Mouse (Mus musculus) megakaryocyte progenitor cell, adult 5-6 weeks (primary cell): ENCODE measurements around the gene Cdx2. TPM values are rescaled to one million over a fixed set of nuclear protein-coding genes. Genes with fewer than 3 reads are reported as not detected.

Experiments used
- ATAC-seq: replicated peaks from 2 replicates; pipeline ENCODE4 v1.8.0; 2016; ENCODE audit warnings: mild to moderate bottlenecking, moderate TSS enrichment, inconsistent platforms; ENCODE audit not compliant: poor library complexity
- total RNA-seq, 2 experiments: library from RNA; stranded (forward) in 1 of 2; stranded (reverse) in 1 of 2; fragments of 157-497, 149-512 nt in 1 of 2; fragments of 200-1000 nt in 1 of 2; gene quantifications; 2 replicates each; pipeline versions ENCODE4 v1.2.3 to v1.2.4; 2015 to 2017

Gene Cdx2
- total RNA-seq, 2 experiments from 2014 or later, result not detected

- no peak for ATAC-seq
These were observed 10.3 kb upstream of the Cdx2 start for GRCm38 (mm10) chr5:147317321-147317720.

- ATAC-seq, result no peak
These were observed 8.5 kb upstream of the Cdx2 start for GRCm38 (mm10) chr5:147315432-147316075.

GRCm38 (mm10) chr5:147314646-147315431 lies 7.8 kb upstream of the Cdx2 start:
- peak; percentile 54 for ATAC-seq

- no peak for ATAC-seq
These were observed 6.0 kb upstream of the Cdx2 start for GRCm38 (mm10) chr5:147312830-147313685.

GRCm38 (mm10) chr5:147309786-147310185 lies 2.7 kb upstream of the Cdx2 start:
- no peak for ATAC-seq

GRCm38 (mm10) chr5:147308451-147308850 lies 1.4 kb upstream of the Cdx2 start:
- no peak for ATAC-seq

GRCm38 (mm10) chr5:147307398-147307785 lies 322 bp upstream of the Cdx2 start:
- ATAC-seq, result no peak

GRCm38 (mm10) chr5:147305856-147306637 lies 1.0 kb downstream of the Cdx2 start:
- ATAC-seq, result no peak

- no peak for ATAC-seq
These were observed 1.9 kb downstream of the Cdx2 start for GRCm38 (mm10) chr5:147305166-147305565.

GRCm38 (mm10) chr5:147304276-147305155 lies 2.6 kb downstream of the Cdx2 start:
- no peak for ATAC-seq

GRCm38 (mm10) chr5:147302746-147303400 lies 4.2 kb downstream of the Cdx2 start:
- no peak for ATAC-seq

GRCm38 (mm10) chr5:147302141-147302540 lies 4.9 kb downstream of the Cdx2 start:
- no peak for ATAC-seq

- no peak for ATAC-seq
These were observed 5.3 kb downstream of the Cdx2 start for GRCm38 (mm10) chr5:147301781-147302070.

- no peak for ATAC-seq
These were observed 5.9 kb downstream of the Cdx2 start for GRCm38 (mm10) chr5:147300917-147301780.

- ATAC-seq, result no peak
These were observed 7.1 kb downstream of the Cdx2 start for GRCm38 (mm10) chr5:147300001-147300363.

GRCm38 (mm10) chr5:147299255-147300000 lies 7.6 kb downstream of the Cdx2 start:
- ATAC-seq, result peak; percentile 93

- ATAC-seq, result no peak
These were observed 9.8 kb downstream of the Cdx2 start for GRCm38 (mm10) chr5:147297249-147297648.

- peak; percentile 59 for ATAC-seq
These were observed 12.9 kb downstream of the Cdx2 start for GRCm38 (mm10) chr5:147294121-147294520.
